Mouse (Mus musculus) ovary, postnatal 10 days (tissue): ENCODE data around the gene Gm14085.
"Not testable (repeated sequence)": the region's sequence is repeated elsewhere in the genome, so short reads cannot be mapped to it uniquely, and the experiment has no call there.

Source experiments
- DNase-seq: peaks from one replicate; pipeline ENCODE4 v3.0.0; 2022; ENCODE audit warnings: low spot score

Gm14085 gene

DNA sequence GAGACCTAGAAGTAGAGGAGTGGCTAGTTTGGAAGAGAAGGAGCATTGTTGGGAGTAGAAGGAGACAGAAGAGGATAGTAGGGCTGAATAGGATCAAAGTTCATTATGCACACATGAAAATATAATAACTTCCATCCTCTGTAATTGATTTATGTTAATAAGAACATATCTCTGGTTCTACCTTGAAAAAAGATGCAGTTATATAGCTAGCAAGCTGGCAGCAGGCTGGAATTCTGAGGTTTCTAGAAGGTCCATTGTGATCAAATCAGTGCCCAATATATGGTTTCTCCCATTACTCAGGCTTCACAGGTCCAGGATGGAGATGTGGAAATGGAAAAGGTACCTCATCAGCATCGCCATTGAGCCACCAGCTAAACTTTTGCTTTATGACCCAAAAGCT, at the start of gene Gm14085:
TSS of gene Gm14085 (plus strand) at position 301 of the 400 bp plus-strand sequence.
- DNase-seq = no peak

DNA sequence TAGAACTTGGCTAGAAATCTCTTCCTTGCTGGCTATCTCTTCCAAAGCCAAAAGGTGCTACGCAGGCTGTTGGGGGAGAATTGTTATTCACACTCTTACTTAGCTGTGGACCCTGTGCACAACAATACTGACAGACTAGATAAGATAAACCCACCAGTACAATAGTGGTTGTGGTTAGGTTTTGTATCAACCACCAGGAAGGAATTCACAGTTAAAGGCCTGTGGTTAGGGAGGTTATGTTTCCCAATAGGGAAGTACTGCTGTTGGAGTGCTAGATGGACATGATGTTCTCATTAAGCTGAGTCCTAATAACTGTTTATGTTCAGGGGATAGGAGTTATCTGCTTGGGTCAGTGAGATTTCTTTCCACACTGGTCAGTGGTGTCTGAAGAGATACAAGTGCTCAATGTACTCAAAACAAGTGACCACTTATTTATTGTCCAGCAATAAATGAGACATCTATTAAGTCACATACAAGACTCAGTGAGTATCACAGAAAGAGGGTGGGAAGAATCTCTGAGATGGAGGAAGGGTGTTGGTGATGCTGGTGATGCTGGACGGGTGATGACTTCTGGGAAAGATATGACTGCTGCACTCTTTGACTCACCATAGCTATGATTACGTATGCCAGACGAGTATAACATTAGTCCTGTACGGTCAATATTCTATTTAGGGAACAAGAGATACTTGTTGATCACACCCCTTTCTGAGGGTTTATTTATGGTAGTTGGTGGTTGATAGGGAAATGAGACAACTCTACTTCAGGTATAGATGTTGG, 45.8 kb upstream of the Gm14085 start:
- not testable (repeated sequence) for DNase-seq

DNA sequence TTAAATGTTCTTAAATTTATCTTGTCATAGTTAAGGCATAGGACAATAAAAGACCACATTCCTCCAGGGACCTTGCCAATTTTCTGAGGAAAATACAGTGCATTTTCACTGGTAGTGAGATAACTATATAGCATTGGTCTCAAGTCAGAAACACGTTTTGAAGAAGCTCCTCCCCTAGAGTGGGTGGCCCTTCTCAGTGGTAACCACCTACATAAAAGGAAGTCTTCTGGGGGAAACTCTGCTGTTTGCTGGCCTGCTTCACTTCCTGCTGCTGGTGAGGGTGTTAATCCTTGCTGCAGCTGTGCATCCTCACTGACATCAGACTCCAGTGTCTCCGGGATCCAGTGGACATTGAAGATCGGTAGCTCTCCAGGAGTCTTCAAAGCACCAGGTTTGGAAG, 44.2 kb upstream of the Gm14085 start:
- DNase-seq = not testable (repeated sequence)

DNA sequence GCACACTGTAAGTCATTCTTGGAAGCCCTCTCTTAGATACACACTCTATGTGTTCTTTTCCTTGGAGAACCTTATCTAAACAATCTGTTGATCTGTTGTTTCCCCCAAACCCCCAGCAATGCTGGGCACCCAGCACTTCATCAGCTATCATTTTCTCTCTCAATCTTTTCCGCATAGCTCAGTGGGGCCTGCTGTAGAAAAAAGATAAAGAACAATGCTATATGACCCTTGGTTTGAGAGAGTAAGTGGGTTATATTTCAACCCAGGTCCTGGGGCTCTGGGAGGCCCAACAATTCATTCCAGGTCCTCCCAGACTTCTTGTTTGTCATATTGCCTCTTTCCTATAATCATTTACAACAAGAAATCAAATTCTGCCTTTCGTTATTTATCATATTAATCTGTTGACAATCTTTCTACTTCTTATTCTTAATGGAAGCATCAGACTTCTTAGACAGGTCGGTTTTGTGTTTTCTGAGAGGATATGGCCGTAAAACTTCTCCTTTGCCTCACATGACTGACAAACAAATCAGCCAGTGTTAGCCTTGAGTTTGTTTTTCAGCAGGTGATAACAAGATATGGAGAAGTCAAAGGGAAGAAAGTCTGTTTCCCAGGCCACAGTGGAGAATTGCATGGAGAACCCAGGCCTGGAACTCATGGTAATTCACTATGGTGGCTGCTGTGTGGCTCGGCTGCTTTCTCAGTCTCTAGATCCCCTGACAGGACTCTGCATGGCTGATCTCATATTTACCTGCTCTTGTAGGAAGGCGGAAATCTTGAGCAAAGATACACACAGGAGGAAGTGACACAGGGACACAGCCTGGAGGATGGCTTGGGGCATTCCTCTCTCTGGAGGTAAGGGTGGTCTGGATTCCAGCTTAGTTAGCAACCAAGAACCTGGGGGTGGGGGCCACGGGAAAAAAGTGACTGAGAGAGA, 43.5 kb upstream of the Gm14085 start:
- no peak for DNase-seq

DNA sequence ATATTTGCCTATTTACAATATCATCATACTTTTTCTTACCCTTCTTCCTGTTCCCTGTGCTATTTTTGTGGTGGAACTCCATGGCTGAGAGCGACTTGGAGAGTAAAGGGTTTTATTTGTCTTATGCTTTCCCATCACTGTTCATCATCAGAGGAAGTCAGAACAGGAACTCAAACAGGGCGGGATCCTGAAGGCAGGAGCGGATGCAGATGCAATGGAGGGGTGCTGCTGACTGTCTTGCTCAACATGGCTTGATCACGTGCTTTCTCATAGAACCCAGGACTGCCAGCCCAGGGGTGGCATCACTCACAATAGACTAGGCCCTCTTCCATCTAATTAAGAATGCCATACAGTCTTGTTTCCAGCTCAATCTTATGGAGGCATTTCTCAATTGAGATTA, 34.4 kb upstream of the Gm14085 start:
- no peak for DNase-seq

DNA sequence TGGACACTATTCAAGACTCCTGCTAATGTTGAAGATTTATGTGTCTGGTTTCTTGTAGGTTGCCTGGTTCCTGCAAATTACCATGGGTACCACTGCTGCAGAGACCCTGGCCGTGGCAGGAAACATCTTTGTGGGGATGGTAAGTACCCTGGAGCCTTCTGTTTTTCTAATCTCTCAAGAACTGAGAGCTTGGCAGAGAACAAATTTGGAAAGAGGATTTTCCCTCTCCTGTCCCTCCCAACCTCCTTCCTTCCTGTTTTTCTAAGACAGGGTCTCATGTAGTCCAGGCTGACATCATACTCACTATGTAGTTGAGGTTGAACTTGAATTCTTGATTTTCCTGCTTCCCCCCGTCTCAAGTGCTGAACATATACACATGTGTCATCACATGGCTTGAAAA, 32.3 kb upstream of the Gm14085 start:
- DNase-seq = no peak

DNA sequence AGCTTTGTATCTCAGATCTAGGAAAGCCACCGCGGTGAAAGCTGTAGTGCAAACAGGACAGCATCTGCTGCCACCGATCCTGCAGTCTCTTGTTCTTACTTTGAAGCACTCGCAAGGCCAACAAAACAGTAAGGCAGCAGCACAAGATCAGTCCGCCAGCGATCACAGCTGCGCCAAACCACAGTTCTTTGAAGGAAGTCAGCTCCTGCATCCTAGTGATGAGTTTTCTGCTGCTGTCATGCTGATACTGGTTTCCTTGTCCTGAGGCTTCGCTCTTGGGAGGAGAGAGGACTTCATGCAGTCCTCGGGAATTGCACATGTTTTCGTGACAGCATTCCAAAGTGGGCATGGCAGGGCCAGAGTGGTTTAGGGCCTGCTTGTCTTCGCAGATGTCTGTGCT, 17.8 kb upstream of the Gm14085 start:
- DNase-seq = no peak

DNA sequence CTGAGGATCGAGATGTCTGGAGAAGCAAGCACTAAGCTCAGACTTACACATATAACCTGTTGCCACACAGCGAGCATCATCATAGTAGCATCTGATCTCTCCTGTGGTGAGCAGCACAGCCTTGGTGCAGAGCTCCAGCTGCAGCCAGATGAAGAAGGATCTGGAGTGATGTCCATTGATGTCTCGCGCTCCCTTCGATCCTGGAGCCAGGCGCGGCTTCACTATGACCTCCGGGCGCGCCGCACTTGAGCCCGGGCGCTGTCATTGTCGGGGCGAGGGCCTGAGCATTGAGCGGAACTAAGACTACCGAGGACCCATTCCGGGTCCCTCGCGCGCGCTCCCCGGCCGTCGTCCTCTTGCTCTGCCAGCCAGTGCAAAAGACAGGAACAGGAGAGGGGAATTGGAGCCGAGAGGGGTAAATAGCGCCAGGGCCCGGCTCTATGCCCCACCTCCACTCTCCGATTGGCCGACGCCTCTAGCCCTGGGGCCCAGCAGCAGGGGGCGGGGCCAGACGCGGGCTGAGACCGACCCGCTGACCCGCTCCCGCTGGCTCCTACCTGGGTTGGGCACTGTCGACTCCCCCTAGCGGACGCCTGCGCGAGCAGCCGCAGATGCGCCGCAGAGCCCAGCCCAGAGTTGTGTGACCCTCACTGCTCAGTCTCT, 17.3 kb upstream of the Gm14085 start:
- peak; percentile 71 for DNase-seq

DNA sequence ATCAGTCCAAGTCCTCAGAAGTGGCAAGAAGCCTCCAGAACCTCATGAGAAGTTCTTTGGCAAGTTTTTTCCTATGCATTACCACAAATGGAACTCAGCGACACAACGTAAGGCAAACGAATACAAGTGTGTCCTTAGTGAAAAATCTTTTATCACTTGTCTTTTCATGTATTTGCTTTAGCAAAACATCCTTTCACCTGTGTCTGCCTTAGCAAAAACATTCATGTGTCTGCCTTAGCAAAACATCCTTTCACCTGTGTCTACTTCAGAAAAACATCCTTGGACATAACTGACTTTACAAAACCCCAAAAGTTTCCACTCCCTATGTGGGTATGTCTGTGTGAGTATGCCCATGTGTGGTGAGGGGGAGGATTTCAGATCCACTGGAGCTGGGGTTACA, 15.5 kb upstream of the Gm14085 start:
- no peak for DNase-seq

DNA sequence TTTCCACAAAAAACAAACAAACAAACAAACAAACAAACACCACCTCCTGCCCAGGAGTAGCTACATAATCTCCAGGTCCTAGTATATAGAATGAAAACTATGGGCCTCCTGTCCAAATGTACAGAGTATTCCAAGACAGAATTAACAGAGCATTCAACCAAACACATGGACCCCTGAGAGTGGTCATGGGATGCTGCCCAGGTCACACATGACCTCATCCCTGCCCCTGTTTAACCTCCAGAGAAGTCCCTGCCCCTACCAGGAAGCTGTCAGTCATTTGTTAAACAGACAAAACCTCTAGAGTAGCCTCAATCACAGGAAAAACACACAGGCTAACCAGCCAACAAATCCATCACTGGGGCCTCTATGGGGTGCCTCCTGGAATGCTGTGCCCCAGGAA, 8.2 kb upstream of the Gm14085 start:
- no peak for DNase-seq

DNA sequence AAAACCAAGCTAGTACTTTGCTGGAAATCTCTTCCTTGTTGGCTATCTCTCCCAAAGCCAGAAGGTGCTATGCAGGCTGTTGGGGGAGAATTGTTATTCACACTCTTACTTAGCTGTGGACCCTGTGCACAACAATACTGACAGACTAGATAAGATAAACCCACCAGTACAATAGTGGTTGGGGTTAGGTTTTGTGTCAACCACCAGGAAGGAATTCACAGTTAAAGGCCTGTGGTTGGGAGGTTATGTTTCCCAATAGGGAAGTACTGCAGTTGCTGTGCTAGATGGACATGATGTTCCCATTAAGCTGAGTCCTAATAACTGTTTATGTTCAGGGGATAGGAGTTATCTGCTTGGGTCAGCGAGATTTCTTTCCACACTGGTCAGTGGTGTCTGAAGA, 954 bp upstream of the Gm14085 start:
- DNase-seq = not testable (repeated sequence)

DNA sequence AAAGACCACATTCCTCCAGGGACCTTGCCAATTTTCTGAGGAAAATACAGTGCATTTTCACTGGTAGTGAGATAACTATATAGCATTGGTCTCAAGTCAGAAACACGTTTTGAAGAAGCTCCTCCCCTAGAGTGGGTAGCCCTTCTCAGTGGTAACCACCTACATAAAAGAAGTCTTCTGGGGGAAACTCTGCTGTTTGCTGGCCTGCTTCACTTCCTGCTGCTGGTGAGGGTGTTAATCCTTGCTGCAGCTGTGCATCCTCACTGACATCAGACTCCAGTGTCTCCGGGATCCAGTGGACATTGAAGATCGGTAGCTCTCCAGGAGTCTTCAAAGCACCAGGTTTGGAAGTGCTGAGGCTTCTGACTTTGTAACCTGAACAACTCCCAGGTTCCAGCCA, 913 bp downstream of the Gm14085 start:
- DNase-seq = not testable (repeated sequence)

DNA sequence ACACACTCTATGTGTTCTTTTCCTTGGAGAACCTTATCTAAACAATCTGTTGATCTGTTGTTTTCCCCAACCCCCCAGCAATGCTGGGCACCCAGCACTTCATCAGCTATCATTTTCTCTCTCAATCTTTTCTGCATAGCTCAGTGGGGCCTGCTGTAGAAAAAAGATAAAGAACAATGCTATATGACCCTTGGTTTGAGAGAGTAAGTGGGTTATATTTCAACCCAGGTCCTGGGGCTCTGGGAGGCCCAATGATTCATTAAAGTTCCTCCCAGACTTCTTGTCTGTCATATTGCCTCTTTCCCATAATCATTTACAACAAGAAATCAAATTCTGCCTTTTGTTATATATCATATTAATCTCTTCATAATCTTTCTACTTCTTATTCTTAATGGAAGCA, 1.4 kb downstream of the Gm14085 start:
- not testable (repeated sequence) for DNase-seq

DNA sequence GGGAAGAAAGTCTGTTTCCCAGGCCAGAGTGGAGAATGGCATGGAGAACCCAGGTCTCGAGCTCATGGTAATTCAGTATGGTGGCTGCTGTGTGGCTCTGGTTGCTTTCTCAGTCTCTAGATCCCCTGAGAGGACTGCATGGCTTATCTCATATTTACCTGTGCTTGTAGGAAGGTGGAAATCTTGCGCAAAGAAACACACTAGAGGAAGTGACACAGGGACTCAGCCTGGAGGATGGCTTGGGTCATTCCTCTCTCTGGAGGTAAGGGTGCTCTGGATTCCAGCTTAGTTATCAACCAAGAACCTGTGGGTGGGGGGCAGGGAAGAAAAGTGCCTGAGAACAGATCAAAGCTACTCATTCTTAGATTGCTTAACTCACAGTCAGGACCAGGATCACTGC, 1.9 kb downstream of the Gm14085 start:
- no peak for DNase-seq

DNA sequence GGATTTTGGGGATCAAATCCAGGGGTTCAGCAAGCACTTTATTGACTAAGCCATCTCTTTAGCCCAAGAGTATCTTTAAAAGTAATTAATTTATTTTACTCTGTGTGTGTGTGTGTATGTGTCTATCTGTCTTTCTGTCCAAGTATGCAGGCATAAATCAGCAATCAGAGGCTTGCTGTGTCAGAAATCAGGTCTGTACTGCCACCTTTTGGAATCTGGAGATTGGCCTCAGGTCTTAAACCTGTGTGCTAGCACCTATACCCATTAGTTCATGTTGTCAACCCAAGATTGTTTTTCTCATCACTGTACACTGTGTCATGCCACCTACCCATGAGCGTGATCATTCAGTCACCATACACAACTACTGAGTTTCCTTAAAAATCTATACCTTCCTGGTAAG, 45.0 kb downstream of the Gm14085 start:
- DNase-seq = not testable (repeated sequence)

DNA sequence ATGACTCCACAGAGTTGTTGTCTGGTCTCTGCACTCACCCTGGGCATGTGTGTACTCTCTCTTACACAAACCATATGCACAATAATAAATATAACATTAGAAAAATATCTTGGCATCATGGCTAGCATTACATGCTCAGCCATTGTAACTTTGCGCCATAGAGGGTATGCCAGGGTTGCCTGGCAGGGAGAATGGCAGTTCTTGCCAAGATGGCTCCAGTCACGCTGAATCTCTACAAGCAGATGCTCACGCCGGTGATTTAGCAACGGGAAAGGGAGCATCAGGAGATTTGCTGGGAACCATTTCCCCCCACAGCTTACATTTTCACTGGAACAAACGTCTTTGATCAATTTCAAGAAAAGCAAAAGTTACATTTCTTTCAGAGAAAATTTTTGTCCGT, 46.5 kb downstream of the Gm14085 start:
- DNase-seq = no peak

DNA sequence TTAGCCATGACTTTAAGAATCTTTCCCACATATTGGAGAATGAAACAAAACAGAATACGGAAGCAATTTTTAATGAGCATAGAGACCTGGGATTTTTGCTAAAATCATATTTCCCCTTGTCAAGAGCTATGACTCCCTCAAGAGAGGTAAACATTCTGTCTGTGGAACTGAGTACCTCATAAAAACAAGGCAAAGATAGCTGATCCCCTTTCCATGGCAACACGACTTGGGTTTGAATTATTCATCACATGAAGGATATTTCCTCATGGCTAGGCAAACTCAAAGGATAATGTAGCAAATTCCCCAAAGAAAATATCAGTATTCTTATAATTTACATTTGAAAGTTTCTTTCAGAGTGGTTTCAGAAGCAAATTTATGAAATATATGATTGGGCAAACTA, 47.0 kb downstream of the Gm14085 start:
- DNase-seq = no peak

DNA sequence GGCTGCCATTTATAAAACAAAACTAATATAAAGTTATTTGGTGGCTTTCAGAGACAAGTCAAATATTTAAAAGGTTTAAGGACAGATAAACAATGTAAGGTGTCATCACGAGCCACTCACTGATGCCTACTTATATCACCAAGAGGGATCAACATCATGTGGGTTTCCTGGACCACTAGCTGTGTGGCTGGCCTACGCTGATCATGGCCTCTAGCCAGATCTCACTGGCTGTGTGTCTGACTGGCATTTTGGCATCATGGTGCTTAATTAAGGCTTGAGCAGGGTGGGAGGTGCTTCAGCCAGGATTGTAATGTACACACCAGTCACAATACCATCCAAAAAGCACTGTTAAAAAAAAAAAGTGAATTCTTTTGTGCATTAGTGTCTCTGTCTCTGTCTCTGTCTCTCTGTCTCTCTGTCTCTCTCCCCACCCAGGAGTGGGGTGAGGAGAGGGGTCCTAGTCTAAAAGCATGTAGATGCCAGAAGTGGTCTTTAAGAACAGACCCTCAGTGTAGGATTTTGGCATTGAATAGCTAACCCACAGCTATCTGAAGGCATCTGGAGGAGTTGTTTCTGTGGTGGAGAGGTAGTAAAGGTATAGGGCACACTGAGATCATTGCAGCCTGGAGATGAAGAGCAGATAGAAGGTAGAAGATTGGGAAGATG, 47.5 kb downstream of the Gm14085 start:
- DNase-seq = no peak

DNA sequence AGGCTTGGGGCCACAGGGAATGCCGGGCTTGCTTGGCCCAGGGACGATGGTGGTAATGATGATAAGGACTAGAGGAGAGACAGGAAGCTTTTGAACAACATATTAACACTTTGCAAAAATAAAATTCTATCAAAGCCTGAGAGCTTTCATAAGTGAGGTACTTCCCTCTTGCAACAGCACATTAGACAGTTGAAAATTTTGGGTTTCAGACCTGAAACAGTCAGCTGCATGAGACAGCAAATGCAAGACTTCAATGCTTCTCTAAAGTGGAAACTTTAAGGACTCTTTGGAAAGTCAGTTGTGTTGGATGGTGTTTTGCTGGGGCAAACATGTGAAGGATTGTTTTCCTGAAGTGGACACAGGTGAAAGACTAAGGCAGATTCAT, 48.1 kb downstream of the Gm14085 start:
- DNase-seq = no peak

DNA sequence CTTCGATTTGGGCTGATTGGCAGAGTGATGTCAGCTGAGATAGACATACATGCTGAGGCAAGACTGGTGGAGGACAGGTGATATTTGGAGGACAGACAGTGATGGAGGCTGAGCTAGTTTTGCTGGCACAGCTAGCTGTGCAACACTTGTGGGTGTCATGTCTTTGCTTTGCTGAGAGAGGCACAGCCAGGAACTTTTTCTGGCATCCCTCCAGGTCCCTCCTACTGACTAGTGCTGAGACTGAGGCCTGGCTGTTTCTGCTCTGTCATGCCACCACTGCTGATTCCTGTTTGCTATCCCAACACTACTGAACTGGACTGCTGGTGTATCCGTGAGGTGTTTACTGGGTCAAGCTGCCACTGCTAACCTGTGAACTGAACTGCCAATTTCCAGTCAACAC, 48.6 kb downstream of the Gm14085 start:
- no peak for DNase-seq

DNA sequence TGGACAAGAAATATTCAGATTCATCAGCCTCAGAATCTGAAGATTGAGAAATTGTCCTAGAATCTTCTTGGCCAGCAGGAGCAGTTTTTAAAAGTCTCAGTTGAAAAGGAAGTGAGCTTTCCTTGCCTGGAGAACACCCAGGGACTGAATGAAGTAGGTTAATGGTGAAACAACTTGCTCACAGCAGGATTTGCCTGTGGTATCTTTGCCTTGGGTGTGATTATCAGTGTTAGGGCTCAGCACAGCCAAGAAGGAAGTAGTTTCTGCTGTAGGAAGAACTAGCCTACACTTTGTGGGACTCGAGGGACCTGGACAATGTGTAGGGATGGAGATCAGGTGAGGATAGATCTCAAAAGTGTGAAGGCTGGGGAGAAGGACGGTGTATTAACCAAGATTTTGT, 49.9 kb downstream of the Gm14085 start:
- no peak for DNase-seq

DNA sequence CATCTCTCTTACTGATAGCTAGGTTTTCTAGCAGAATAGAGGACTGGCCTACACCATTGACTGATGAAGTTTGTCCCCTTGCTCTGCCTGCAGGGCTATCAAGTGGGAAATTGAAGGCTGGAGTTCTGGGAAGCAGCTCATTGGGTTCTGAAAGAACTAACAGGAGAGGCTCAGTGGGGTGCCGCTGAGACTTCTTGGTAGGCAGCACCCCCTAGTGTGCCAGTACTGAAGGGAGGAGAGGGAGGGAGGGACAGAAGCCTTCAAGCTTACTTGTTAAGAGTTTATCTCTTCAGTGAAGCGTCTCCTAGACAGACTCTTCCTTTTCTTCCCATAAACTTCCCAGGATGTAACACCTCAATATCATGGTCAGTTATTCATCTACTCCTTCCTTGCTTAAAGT, 73.6 kb downstream of the Gm14085 start:
- DNase-seq = no peak
